Mouse (Mus musculus) left cerebral cortex, adult 2 months (tissue): ENCODE data around the gene Large1. TPM values are rescaled to one million over a fixed set of nuclear protein-coding genes. Genes with fewer than 3 reads are reported as not detected.
"Not testable (repeated sequence)": the region's sequence is repeated elsewhere in the genome, so short reads cannot be mapped to it uniquely, and the experiment has no call there.

ENCODE experiments used
- DNase-seq, 2 experiments: peaks; one replicate each; pipeline ENCODE4 v3.0.0; 2021 to 2022; ENCODE audit warnings: low spot score in 2 of 2, mixed read lengths in 1 of 2; ENCODE audit errors: extremely low spot score in 1 of 2
- H3K27ac ChIP-seq: fragments of 200-600 bp; 2 replicates; pipeline ENCODE4 v1.8.1; 2022
- H3K4me3 ChIP-seq: fragments of 200-600 bp; 2 replicates; pipeline ENCODE4 v1.8.1; 2022
- CTCF ChIP-seq: fragments of 200-600 bp; IDR thresholded peaks from 2 replicates; pipeline ENCODE4 v1.8.1; 2022; ENCODE audit warnings: antibody characterized with exemption, mild to moderate bottlenecking, moderate library complexity
- intact Hi-C: fragments of 180-260 bp; cut with DNase I; formaldehyde crosslinking; loops from one replicate; pipeline ENCODE4 v1.15.1; 2025
- total RNA-seq, 2 experiments: library from RNA; stranded (reverse); gene quantifications; 2 replicates each; pipeline ENCODE4 v1.2.3; 2021

Gene Large1
- total RNA-seq, 2 experiments from 2014 or later: 144 to 159 TPM

GRCm38 (mm10) chr8:72941393-72941792 lies 411.9 kb downstream of the Large1 start:
- H3K4me3 ChIP-seq, H3K27ac ChIP-seq, intact Hi-C loops, DNase-seq: not testable (repeated sequence)
- TF ChIP-seq CTCF: peak; percentile 41

GRCm38 (mm10) chr8:72919182-72919902 lies 434.0 kb downstream of the Large1 start:
- intact Hi-C loops: no loop called here
- TF ChIP-seq CTCF: no peak
- Histone ChIP-seq H3K4me3 (no peak overlapping the region), H3K27ac (no peak overlapping the region)
- no peak for DNase-seq

- H3K27ac ChIP-seq: no peak overlapping the region
- DNase-seq: no peak
- intact Hi-C loops: no loop called here
- no peak for TF ChIP-seq CTCF
- H3K4me3 ChIP-seq: no peak overlapping the region
Measured at GRCm38 (mm10) chr8:72905491-72905890, 447.8 kb downstream of the Large1 start.

- no peak overlapping the region for H3K4me3 ChIP-seq
- TF ChIP-seq CTCF: no peak
- intact Hi-C loops: no loop called here
- no peak for DNase-seq
- no peak overlapping the region for H3K27ac ChIP-seq
Measured at GRCm38 (mm10) chr8:72901591-72901990, 451.7 kb downstream of the Large1 start.

GRCm38 (mm10) chr8:72899321-72899720 lies 454.0 kb downstream of the Large1 start:
- Histone ChIP-seq H3K4me3 (no peak overlapping the region), H3K27ac (no peak overlapping the region)
- TF ChIP-seq CTCF: no peak
- intact Hi-C loops: no loop called here
- DNase-seq: no peak

GRCm38 (mm10) chr8:72883033-72883432 lies 470.3 kb downstream of the Large1 start:
- TF ChIP-seq CTCF: no peak
- DNase-seq: no peak
- H3K27ac ChIP-seq: no peak overlapping the region
- no peak overlapping the region for H3K4me3 ChIP-seq
- intact Hi-C loops: no loop called here

GRCm38 (mm10) chr8:72873411-72873810 lies 479.9 kb downstream of the Large1 start:
- no peak for DNase-seq
- Histone ChIP-seq H3K4me3 (no peak overlapping the region), H3K27ac (no peak overlapping the region)
- no peak for TF ChIP-seq CTCF
- intact Hi-C loops: no loop called here

GRCm38 (mm10) chr8:72846881-72847280 lies 506.5 kb downstream of the Large1 start:
- H3K4me3 ChIP-seq: no peak overlapping the region
- intact Hi-C loops: no loop called here
- TF ChIP-seq CTCF: no peak

GRCm38 (mm10) chr8:72835863-72836262 lies 517.5 kb downstream of the Large1 start:
- DNase-seq: no peak
- Histone ChIP-seq H3K27ac (no peak overlapping the region), H3K4me3 (no peak overlapping the region)
- no peak for TF ChIP-seq CTCF
- intact Hi-C loops: no loop called here

More at GRCm38 (mm10) chr8:72846881-72847280, 506.5 kb downstream of the Large1 start:
- H3K27ac ChIP-seq: no peak overlapping the region
- no peak for DNase-seq

GRCm38 (mm10) chr8:72833112-72833511 lies 520.2 kb downstream of the Large1 start:
- no peak for DNase-seq
- intact Hi-C loops: no loop called here
- TF ChIP-seq CTCF: peak; percentile 23
- Histone ChIP-seq H3K4me3 (no peak overlapping the region), H3K27ac (no peak overlapping the region)

GRCm38 (mm10) chr8:72832371-72832770 lies 521.0 kb downstream of the Large1 start:
- Histone ChIP-seq H3K27ac (no peak overlapping the region), H3K4me3 (no peak overlapping the region)
- no peak for DNase-seq
- TF ChIP-seq CTCF: no peak
- intact Hi-C loops: no loop called here

GRCm38 (mm10) chr8:72817655-72818349 lies 535.5 kb downstream of the Large1 start:
- intact Hi-C loops: no loop called here
- no peak overlapping the region for H3K27ac ChIP-seq
- TF ChIP-seq CTCF: no peak
- no peak overlapping the region for H3K4me3 ChIP-seq
- no peak for DNase-seq
